Mouse (Mus musculus): Measurements from ENCODE around the gene Gpr156.

DNA sequence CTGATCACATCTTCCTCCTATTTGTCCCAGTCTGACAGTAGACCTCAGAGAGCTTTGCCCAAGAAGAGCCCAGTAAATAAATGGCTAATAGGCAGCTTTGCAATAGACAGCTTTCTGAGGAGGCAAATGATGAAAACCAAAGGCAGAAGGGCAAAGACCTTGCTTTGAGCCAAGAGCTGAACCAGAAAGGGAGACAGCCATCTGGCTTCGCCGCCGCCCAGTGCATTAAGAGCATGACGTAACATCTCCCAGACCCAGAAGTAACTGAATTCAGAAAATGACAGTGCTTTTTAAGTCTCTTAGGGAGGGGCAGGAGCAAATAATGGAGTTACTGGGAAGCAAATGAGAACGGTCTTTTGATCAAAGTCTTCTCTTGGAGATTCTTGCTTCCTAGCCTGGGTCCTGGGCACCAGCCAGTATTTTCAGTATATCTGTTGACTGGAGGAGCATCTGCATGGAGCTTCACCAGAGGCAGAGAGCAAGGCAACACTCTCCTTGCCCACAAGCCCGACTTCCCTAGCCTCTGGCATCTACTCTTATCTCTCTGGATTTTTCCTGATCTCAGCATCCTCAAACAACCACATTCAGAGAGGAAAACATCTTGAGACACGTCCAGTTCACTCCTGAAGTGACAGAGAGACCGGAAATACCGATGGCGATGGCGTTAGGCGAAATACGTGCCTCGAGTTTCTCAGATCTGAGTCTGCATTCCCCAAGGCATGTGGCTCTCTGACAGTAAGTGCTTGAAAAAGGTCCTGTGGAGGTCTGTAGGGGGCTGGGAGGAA, 92.9 kb downstream of the Gpr156 start:
- TF ChIP-seq POLR2A (IDR thresholded peaks at IDR 0.05; ENCODE audit: insufficient read depth, low read depth, low read length) (no peak), CTCF (IDR thresholded peaks at IDR 0.05; ENCODE audit: insufficient read depth, low read depth, low read length) (no peak)
